Mouse (Mus musculus) CD4-positive, CD25-positive, alpha-beta regulatory T cell, adult 2 months (primary cell): ENCODE data around the gene Plk3.

ENCODE experiments used
- DNase-seq: peaks from one replicate; pipeline ENCODE4 v3.0.0-alpha.2; 2012; ENCODE audit warnings: low read depth, low spot score

Plk3 gene

DNA sequence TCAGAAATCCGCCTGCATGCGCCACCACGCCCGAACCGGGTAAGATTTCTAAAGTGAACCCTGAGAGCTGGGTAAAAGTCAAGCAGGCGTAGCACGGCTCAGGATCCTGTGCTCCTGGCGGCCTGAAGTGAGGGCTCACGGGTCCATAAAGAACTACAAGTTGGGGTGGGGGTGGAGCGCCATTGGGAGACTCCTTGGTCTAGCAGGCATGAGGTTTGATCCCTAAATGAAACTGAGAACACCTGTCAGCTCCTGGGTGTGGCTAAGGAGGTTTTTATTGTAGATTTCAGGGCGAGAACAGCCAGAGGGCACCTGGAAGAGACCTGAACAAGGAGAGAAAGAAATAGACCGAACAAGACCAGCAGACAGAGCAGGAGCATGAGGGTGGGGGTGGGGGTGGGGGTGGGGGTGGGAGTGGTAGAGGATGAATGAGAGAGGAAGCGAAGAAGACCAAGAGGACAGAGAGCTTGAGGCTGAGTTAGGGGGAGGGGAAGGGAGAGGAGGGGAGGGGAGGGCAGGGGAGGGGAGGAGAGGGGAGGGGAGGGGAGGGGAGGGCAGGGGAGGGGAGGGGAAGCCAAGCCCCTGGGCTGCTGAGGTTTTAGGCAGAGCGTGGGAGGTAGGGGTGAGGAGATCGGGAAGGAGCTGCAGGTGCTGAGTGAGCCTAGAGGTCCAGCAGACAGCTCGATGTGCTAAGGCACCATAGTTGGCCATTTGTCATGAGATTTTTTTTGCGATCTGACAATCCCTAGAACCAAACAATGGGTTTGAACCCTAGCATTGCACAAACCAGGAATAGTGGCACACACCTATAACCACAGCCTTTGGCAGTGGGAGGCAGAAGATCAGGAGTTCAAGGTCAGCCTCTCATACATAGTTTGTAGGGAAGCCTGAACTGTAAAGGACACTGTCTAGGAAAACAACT, 4.8 kb upstream of the Plk3 start:
- DNase-seq = no peak

DNA sequence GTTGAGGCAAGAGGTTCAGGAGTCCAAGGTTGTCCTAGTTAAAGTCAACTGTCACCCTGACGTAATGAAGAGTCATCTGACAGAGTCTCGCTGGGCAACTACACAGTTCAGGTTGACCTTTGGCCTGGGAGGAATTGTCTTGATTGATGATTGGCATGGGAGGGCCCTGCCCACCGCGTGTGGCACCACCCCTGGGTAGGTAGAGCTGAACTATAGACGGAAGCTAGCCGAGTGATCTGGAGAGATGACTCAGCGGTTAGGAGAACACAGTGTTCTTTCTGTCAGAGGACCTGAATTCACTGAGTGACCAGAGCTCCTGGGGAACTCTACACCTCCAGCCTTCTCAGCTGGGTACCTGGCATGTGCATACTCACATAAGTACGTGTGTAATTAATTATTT, 2.3 kb upstream of the Plk3 start:
- DNase-seq = no peak

DNA sequence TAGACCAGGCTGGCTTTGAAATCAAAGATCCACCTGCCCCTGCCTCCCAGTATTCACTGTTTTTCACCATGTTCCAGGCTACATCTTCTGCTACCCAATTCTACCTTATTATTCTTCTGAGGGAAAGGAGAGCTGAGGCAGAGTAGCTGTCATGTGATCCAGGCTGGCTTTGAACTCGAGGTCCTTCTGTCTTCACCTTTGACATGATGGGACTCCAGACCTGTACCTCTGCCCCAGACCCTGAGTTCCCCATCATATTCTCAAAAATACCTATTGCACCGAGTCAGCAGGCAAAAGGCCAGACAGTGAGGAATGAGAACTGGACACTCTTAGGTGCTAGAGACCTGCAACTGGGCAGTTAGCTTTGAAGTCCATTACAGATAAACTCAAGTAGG, 835 bp upstream of the Plk3 start:
- DNase-seq = no peak

DNA sequence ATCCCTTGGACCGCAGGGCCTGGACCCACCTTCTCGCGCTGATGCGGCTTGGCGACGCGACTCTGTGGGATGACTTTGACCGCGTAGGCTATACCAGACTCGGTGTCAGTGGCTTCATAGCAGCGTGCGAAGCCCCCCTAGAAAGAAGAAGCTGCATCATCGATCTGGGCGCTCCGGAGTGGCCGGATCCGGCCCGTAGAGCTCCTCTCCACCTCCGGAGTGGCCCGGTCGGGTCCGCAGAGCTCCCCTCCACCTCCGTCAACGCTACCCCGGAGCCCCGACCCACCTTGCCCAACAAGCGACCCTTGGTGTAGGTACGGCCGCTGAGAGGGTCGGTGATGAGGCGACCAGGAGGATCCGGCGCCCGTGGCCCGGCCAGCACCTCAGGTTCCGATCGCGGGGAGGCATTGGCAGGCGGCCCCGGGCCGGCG, 382 bp downstream of the Plk3 start:
- no peak for DNase-seq

DNA sequence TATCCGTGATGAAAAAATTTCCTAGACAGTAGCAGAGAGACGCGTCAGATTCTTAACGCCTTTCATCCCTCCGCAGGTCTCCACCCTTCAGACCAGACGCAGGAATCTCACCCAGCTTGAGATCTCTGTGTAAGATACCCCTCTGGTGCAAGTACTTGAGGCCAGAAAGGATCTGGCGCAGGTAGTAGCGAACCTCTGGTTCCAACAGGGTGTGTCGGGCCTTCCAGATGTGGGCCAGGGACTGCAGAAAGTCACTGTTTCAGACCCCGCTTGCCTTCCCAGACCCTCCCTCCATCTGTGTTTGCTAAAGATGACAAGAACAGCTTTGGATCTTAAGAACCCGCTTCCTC, 994 bp downstream of the Plk3 start:
- DNase-seq = no peak

DNA sequence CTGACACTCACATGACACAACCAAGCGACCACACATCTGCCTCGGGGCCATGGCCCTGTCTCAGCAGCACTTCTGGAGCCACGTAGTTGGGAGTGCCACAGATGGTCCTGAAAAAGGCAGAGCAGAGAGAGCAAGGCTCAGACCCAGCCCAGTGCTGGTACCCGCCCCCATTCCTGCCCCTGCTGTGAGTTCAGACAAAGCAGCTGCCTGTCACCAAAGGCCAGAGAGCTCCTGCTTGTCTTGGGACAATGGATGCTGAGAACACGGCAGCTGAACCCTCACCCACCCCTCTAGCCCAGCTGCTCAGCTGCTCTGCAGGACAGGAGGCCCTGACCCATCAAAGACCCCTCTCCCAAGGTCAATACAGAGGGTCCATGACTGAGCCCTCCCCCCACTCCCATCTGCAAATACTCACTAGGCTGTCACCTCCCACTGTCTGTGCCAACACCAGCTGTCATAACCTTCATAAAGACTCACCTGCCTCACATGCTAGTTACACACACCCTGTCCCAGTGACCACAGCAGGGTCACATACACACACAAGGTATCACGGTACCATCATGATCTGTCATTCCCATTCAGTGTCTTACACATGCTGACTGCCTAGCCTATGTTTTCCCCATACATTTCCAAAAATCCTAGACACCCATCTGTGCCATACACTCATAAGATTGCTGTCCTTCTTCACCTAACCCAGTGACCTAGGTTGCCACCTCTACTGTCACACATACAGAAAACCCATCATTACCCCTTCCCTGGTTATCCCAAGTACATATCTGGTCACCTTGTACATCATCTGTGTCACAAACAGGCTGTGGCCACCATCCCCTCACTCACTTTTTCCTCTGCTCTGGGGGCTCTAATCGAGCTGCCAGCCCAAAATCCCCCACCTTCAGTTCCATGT, 1.6 kb downstream of the Plk3 start:
- DNase-seq = no peak

DNA sequence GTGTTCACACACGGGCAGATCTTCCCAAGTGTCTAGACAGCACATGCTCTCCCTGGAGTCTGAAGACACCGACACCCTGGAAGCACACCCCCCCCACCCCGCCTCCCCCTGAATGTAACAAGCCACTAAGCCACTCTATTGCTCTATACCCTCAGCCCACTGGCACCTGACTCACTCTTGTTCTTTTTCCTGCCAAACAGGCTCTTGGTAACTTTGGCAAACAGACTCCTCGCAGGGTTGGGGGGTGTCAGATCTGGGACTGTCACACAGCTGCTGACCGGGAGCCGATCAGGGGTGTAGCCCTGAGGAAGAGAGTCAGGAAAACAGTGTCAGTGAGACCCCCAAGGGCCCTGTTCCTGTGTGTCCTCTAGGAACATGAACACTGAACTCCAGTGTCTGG, 2.6 kb downstream of the Plk3 start:
- no peak for DNase-seq

DNA sequence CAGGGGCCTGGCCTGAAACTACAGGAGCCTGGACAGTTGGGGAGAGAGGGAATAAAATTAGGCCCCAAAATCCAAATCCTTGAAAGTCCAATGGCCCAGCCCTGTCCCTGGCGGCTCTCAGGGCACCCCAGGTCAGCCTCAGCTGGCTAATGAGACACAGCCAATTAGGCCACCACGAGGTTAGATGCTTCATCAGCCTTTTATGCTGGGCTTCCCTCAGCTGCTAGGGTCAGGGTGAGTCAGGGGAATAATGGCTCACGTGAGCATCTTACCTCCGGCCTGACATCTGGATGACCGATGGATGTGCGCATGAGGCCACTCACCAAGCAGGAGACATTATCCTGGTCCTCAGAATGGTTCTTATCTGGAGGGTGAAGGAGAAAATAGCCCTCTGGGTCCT, 3.0 kb downstream of the Plk3 start:
- DNase-seq = no peak

DNA sequence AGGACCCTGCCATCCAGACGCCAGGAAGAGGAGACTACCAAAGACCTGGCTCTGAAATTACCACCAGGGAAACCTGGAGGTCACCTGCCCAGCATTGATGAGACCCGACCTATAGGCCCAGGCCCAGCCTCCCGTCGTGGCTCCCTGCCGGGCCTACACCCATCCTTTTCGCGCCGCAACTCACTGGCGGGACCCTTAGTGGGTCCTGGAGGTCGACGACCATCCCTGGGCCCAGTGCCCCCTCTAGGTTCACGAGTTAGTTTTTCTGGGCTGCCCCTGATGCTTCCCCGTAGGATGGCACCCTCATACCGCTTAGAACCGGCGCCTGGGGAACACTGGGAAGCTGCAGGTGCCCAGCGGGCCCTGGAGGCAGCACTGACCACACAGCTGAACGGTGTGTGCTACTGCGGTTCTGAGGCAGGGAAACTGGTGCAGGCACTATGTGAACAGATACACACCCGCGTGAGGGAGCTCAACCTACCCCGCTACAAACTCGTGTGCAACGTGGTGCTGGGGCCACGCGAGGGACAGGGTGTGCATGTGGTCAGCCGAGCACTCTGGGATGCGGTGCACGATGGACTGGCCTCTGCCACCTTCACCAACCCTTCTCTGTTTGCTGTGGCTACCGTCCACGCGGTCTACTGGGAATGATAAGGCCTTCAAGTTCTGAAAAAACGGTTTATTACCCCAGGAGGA, 5.6 kb downstream of the Plk3 start:
- no peak for DNase-seq

DNA sequence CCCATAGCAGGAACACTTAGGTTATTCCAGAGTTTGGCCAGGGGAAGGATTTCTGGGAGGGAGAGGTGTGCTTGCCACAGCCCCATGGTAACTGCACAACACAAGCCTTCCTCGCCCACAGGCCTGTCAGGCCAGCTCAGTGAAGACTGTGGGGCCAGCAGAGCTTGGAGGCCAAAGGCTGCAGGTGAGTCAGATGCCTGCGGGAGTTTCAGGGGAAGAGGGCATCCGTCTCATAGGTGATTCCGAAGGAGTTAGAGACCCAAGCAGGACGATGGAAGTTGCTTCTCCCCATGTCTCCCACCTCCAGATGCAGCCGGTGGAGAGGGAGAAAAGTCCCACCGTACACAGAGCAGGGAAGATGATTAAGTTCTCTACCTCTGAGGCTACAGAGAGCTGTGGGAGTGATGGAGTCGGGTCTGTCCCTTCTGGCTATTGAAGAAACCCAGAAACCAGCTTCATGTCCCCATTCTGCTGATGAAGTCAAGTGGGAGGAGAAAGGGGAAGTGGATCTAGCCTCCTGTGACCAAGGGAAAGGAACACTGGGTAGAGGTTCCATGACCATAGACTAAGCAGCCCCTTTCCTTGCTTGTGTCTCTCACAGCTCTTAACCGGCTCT, 7.0 kb downstream of the Plk3 start, which contains the start of gene Tctex1d4:
Gene Tctex1d4 (plus strand): TSS at position 120 of the 616 bp plus-strand sequence.
- DNase-seq = peak; percentile 29

DNA sequence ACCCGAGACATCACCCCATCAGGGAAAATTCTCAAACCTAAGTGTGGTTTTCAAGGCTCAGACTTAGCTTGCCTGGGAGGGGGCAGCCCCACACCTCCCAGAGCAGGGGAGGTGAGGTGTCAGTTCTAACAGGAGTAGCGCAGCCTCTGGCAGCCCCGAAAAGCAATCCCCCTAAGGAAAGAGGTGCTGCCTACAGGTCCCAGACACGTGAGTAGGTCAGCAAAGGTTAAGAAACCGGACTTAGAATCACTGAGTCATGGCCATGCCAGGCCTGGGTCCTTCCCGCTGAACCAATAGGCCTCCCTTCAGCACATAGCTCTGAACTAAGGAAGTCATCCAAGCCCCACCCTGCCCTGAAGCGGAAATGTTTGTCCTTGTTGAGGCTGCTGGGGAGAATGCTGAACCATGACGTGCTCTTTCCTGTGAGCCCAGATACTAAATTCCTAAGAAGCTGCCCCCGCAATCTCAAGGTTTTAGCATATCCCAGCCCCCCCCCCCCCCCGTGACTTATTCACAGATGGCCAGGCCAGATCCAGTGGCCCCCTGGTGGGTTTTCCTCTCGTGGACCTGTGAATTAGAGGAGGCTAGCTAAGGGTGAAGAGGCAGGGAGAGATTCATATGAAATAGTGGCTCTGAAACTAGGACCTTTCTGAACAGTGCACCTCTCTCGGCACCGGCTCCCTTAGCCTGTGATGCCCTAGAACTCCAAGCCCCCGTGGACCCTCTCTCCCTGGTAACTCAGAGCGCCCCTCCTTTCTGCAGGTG, 7.7 kb downstream of the Plk3 start:
- peak; percentile 85 for DNase-seq

DNA sequence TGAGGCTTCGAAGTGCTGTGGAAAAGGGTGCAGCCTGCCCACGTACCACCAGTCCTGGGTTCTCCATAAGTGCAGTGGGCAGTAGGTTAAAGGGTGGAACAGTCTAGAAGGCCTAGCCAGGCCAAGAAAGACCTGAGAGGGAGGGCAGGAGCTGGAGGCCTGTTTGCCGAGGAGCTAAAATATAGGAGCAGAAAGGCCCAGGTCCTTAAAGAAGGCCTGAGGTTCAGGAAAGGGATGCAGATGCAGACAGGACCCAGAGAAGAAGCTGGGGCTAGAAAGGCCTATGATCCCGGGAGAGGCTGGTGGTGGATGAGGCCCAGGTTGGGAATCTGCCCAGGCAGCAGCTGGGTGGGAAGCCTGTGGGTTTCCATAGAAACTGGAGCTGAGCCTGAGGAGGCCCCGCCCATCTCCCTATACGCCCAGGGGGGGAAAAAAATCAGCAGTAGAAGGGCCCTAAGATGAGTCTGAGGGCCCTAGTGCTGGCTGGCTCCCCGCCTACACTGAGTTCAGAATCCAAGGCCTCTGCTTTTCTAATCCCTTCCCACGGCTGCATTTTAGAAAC, 8.3 kb downstream of the Plk3 start, which contains the start of gene Btbd19:
Gene Btbd19 (minus strand): TSS at position 378 of the 562 bp plus-strand sequence.
- no peak for DNase-seq

DNA sequence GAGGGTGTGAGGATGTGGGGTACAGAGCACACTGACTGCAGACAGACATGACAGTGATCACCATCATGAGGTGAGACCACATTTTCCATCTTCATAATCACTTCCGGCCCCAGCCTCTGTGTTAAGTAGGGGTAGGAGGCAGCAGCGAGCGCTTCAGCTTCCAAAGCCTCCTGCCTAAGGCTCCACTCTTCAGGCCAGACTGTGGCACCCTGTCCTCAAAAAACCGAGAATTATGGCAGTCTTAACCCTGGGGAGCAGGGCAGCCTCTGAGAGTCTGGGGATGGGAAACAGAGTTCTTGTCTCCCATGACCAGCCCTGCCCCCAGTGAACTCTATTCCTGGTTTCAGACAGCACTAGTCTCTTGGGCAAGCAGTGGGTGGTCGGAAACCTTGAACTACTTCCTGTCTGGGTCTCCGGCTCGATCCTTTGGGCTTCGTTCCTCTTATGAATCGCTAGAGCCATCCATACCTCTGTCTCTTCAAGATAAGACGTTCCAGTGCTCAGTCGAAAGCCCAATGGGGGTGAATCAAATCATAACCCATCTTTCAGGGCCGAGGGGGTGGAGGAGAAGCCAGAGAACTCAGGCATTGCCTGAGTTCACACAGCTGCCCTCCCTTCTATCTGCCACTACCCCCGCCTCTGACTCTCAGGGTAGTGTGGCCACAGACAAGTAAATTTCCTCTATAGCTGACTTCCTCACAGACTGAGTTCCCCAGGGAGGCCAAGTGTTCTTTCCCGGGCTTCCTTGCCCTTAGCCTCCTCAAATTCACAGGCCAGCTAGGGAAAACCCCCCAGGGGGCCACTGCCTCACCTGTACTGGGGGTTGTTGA, 9.0 kb downstream of the Plk3 start:
- DNase-seq = peak; percentile 93

DNA sequence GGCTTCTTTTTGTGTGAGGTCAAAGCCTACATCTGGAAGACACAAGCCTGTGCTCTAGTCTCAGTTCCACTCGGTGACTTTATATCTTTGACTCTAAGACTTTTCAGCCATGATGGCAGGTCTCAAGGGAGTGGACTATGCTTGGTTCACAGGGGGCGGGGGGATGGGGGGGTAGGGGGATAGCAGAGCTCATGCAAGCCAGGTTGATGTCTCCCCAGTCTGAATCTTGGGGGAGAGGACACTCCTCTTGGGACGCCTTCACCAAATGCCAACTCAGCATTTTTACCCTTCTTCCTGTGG, 9.6 kb downstream of the Plk3 start:
- DNase-seq = no peak

DNA sequence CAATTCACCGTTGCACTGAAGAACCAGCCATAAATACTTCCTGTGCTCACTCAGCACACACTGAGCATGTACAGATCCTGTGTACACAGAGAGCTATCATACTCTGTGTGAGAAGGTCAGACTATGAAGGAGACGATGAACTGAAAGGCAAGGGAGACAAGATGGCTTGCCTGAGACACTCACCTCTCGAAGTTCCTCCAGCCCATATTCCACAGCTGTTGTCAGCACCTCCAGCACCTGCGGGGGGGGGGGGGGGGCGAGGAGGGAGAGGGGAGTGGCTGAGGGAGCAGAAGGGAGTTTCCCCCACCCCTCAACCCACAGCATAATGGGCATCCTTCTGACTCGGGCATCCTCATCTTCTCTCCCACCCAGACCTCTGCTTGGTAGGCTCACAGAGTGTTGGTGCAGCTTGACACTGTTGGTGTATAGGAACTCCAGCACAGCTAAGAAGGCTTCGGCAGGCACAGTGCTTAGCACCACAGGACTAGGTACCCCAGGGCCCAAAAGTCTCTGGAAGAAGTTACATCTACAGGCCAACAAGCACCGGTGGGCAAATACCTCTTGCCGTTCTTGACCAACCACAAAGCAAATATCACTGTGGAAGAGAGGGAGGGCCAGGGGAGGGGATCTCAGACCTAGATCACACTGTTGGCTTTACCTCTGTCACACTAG, 10.1 kb downstream of the Plk3 start:
- peak; percentile 58 for DNase-seq

DNA sequence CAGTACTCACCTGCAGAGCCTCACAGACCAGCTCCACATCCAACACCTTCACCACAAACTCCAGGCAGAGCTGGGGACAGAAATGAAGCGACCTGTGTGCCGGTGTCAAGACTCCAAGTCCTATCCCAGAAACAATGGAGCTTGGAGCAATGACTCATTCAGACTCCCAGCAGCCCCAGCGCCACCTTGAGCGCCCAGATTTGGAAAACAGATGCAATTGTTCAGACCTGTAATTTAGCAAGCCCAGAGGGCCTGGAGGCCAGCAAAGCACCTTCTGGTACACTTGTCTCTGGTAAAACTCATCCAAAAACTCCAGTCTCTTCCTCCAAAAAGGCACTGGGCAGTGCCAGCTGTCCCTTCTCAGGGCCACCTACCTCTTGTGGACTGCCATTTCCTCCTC, 11.6 kb downstream of the Plk3 start:
- no peak for DNase-seq

DNA sequence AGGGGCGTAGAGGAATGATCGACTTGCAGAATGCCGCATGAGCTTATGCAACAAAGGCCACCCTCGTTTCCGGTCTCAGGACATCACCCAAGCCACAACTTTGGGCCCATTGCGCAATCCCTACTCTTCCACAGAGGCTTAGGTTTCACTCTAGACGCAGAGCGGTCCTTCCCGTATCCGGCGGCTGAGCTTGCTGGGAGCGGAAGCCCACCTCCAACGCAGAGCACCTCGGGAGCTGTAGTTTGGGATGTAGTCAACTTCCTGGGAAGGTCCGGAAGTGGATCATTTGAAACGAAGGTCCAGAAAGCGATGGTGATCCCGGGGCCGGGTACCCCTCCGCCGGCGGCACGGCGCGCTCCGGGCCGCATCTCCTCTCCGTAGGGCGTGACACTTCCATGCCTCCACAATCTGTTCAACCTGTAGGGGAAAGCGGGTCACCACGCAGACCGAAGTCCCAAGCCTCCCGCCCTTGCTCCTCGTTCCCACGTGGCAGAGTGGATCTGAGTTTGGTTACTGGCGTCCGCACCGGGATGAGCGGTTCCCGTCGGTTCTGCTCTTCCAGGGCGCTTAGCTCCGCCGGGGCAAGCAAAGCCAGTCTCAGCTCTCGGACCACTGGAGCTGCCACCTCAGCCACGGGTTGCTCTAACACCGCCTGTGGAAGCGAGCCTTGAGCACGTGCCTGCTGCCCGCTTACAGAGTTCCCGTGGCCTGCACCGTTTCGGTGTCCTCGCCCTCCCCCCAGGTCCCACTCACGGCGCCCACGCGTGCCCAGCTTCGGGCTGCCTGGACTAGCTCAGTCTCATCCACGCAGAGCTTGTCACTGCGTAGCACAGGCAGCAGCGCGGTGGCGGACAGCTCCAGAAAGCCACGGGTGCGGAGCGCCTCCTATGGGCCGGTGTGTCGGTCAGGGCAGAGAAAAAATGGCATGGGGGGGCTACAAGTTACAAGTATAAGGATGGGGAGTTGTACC, 13.0 kb downstream of the Plk3 start:
- peak; percentile 91 for DNase-seq

DNA sequence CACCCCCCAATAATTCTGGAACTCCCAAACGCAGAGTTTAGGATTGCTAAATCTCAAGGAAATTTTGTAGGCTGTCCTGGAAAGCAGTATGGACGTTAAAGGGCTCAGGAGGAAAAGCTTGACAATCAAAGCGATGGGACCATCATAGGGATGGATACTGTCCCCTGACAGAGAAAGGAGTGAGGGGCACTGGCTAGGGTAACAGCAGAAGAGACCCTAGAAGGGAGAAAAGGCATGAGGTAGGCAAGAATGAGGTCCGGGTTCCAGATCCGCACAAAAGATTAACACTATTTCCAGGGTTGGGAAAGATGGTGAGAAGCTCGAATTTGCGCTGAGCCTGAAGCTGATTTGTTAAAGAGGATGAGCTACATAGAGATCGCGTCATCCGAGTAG, 13.7 kb downstream of the Plk3 start:
- no peak for DNase-seq
